Mouse (Mus musculus) hindbrain, embryonic 16.5 days (tissue): Measurements from ENCODE around the gene Ccs. TPM values are rescaled to one million over a fixed set of nuclear protein-coding genes. Genes with fewer than 3 reads are reported as not detected.
"Not testable (repeated sequence)": the region's sequence is repeated elsewhere in the genome, so short reads cannot be mapped to it uniquely, and the experiment has no call there.

Experiments
- ATAC-seq: fragments of 200-750 bp; cut with Nextera tagmentation; 2 replicates; pipeline ENCODE4 v1.8.0; 2017; ENCODE audit warnings: moderate TSS enrichment, moderate library complexity
- H3K27ac ChIP-seq: fragments of 300-500 bp; sonication (generic); 2 replicates; pipeline ENCODE4 v1.5.1; 2014; ENCODE audit warnings: low read depth, mild to moderate bottlenecking, control low read depth, low read length, moderate library complexity
- H3K27me3 ChIP-seq: fragments of 300-500 bp; sonication (generic); replicated peaks from 2 replicates; pipeline ENCODE4 v1.6.1; 2014; ENCODE audit warnings: low read length; ENCODE audit not compliant: control insufficient read depth, insufficient read depth
- H3K36me3 ChIP-seq: fragments of 300-500 bp; sonication (generic); 2 replicates; pipeline ENCODE4 v1.6.1; 2014; ENCODE audit warnings: mild to moderate bottlenecking, low read length, moderate library complexity, mixed read lengths; ENCODE audit not compliant: control insufficient read depth, insufficient read depth
- H3K4me1 ChIP-seq: fragments of 300-500 bp; sonication (generic); 2 replicates; pipeline ENCODE4 v1.6.1; 2014; ENCODE audit warnings: low read depth, low read length; ENCODE audit not compliant: control insufficient read depth, insufficient read depth
- H3K4me2 ChIP-seq: fragments of 300-500 bp; sonication (generic); 2 replicates; pipeline ENCODE4 v1.6.1; 2014; ENCODE audit warnings: mild to moderate bottlenecking, low read length, control low read depth, moderate library complexity
- H3K4me3 ChIP-seq: fragments of 300-500 bp; sonication (generic); 2 replicates; pipeline ENCODE4 v1.5.1; 2014; ENCODE audit warnings: mild to moderate bottlenecking, low read length, control low read depth, moderate library complexity
- H3K9ac ChIP-seq: fragments of 300-500 bp; sonication (generic); 2 replicates; pipeline ENCODE4 v1.6.1; 2014; ENCODE audit warnings: low read depth, mild to moderate bottlenecking, control low read depth, low read length, moderate library complexity
- H3K9me3 ChIP-seq: fragments of 300-500 bp; sonication (generic); 2 replicates; pipeline ENCODE4 v1.6.1; 2014; ENCODE audit warnings: mild to moderate bottlenecking, low read length, moderate library complexity; ENCODE audit not compliant: control insufficient read depth
- WGBS: fragments of 180-500 bp; shearing (Covaris S2); extraction: QIAGEN DNeasy Blood & Tissue Kit; methylation state at CpG from one replicate; pipeline ENCODE4 v1.1.7; 2014; 5-methylcytosine and 5-hydroxymethylcytosine counted together
- polyA plus RNA-seq: library from polyadenylated mRNA; unstranded; fragments of >200 nt; fragmentation: Nextera tagmentation; extraction: Ambion mirVana; gene quantifications from 2 replicates; pipeline ENCODE4 v1.2.1, GENCODE M21; 2015

Ccs gene
- polyA plus RNA-seq: 38.4 and 43.0 TPM in 2 replicates

GRCm38 (mm10) chr19:4839149-4839548 is at the start of gene Ccs, which contains the start of gene Ccdc87:
Gene Ccs (minus strand): TSS chr19:4839332.
Gene Ccdc87 (plus strand): TSS chr19:4839366.
- no peaks in the 10 kb centered on the region for H3K36me3 ChIP-seq
- ATAC-seq: peak; percentile 99
- H3K9me3 ChIP-seq: no peaks in the 10 kb centered on the region
- H3K4me2 ChIP-seq: peak within 1 kb of the TSS; percentile 99
- WGBS: 0% methylated on average over 25 of the region's 25 CpGs
- peak within 1 kb of the TSS; percentile 69 for H3K4me3 ChIP-seq
- peaks cover 19% of the 10 kb centered on the region for H3K27me3 ChIP-seq
- H3K4me1 ChIP-seq: peaks cover 14% of the 10 kb centered on the region
- H3K27ac ChIP-seq: 0 out of 2 replicates have a peak within 1 kb of the TSS, but pooled peaks have one; percentile 24
- peak within 1 kb of the TSS; percentile 68 for H3K9ac ChIP-seq

DNA sequence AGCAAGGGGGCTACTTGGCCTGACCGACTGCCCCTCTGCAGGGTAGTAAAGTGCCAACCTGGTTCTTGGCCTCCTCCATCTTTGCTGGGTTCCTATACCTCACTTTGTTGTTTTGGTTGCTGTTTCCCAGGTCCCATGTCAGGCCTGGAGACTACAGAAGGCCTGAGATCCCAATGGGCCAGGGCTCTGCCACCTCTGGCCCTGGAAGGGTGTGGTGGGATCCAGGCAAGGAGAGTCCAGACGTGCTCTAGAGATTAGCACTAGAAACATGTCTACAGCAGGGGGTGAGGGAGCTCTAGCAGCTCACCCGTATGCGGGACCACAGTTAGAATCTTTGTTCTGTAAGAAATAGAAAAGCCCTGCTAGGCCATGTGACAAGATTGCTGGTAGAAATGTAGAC is 44.8 kb upstream of the Ccs start:
- ATAC-seq: no peak
- H3K9me3 ChIP-seq: no peaks in the 10 kb centered on the region
- H3K4me2 ChIP-seq: no peak overlapping the region
- no peak overlapping the region for H3K4me3 ChIP-seq
- H3K27me3 ChIP-seq: no peaks in the 10 kb centered on the region
- H3K36me3 ChIP-seq: no peaks in the 10 kb centered on the region
- WGBS: 81% methylated on average over 4 of the region's 4 CpGs
- H3K4me1 ChIP-seq: peaks cover 7% of the 10 kb centered on the region
- H3K27ac ChIP-seq: no peak overlapping the region
- no peak overlapping the region for H3K9ac ChIP-seq

GRCm38 (mm10) chr19:4879324-4879703 is 40.2 kb upstream of the Ccs start:
- 65% methylated on average over 10 of the region's 10 CpGs for WGBS
- no peaks in the 10 kb centered on the region for H3K9me3 ChIP-seq
- no peaks in the 10 kb centered on the region; the same call in 1 of the 2 replicates for H3K27me3 ChIP-seq
- H3K36me3 ChIP-seq: no peaks in the 10 kb centered on the region
- peak overlapping the region; percentile 96 for H3K4me3 ChIP-seq
- H3K4me1 ChIP-seq: peaks cover 15% of the 10 kb centered on the region
- peak overlapping the region; percentile 88 for H3K4me2 ChIP-seq
- H3K9ac ChIP-seq: peak overlapping the region; percentile 95
- ATAC-seq: no peak
- H3K27ac ChIP-seq: no peak overlapping the region

DNA sequence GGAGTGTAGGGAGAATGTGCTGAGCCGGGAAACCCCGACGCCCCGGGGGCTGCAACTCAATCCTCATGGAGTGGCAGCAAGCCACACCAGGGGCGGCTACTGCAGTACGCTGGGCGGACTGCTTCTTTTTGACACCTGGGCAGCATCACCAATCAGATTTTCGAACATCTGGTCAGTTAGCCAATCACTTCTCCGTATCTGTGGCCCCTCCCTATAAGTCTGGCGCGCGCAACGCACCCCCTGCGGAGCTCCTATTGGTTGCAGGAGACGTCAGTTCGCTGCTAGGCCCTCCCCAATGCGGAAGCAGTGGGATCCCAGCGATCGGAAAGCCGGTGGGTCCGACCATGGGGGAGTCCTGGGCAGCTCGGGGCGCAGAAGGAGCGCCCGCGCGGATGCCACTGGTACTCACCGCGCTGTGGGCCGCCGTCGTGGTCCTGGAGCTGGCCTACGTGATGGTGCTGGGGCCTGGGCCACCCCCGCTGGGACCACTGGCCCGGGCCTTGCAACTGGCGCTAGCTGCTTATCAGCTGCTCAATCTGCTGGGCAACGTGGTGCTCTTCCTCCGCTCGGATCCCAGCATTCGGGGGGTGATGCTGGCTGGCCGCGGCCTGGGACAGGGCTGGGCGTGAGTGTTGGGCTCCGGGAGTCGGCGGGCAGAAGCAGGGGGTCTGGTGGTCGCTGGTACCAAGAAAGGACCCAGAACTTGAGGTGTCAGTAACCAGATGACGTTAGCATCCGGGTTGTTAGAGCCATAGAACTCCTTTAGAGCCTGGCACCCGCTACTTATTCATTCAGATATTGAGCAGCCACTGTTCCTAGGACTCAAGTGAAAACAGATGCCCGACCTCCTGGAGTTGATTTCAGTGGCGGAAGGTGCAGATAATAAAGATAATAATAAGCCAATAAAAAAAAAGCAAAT is 39.5 kb upstream of the Ccs start, which contains the start of gene Zdhhc24:
Gene Zdhhc24 (plus strand): TSS at position 264 of the 919 bp plus-strand sequence.
- peak within 1 kb of the TSS; percentile 77 for H3K27ac ChIP-seq
- ATAC-seq: peak; percentile 98
- WGBS: 1% methylated on average over 47 of the region's 52 CpGs

DNA sequence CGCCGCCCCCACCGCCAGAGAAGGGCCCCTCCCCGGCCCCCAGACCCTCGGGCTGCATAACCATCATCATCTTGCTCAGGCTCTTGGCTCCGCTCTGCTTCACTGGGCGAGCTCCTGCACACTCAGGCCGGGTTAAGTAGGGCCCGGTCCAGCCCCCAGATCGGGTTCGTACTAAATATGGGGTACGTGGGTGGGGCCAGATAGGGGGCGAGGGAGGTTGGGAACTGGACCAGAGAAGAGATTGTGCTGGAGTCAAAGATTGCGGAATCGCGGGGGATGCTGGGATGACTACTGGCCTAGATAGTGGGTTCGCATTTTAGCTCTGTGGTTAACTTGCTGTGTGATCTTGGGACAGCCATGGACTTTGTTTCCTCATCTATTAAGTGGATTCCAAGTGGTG is 38.7 kb upstream of the Ccs start, which contains the start of gene Actn3:
Gene Actn3 (minus strand): TSS at position 125 of the 400 bp plus-strand sequence.
- Histone ChIP-seq H3K9ac (peak within 1 kb of the TSS; percentile 95), H3K4me2 (peak within 1 kb of the TSS; percentile 88), H3K4me1 (peaks cover 15% of the 10 kb centered on the region), H3K9me3 (no peaks in the 10 kb centered on the region), H3K4me3 (peak within 1 kb of the TSS; percentile 96), H3K27me3 (no peaks in the 10 kb centered on the region; the same call in 1 of the 2 replicates), H3K36me3 (no peaks in the 10 kb centered on the region), H3K27ac (peak within 1 kb of the TSS; percentile 77)
- no peak for ATAC-seq
- 5% methylated on average over 17 of the region's 17 CpGs for WGBS

More for the DNA sequence above, 39.5 kb upstream of the Ccs start, which contains the start of gene Zdhhc24:
- H3K9me3 ChIP-seq: no peaks in the 10 kb centered on the region
- peak within 1 kb of the TSS; percentile 95 for H3K9ac ChIP-seq
- H3K27me3 ChIP-seq: no peaks in the 10 kb centered on the region; the same call in 1 of the 2 replicates
- peak within 1 kb of the TSS; percentile 88 for H3K4me2 ChIP-seq
- H3K36me3 ChIP-seq: no peaks in the 10 kb centered on the region
- peaks cover 15% of the 10 kb centered on the region for H3K4me1 ChIP-seq
- peak within 1 kb of the TSS; percentile 96 for H3K4me3 ChIP-seq

DNA sequence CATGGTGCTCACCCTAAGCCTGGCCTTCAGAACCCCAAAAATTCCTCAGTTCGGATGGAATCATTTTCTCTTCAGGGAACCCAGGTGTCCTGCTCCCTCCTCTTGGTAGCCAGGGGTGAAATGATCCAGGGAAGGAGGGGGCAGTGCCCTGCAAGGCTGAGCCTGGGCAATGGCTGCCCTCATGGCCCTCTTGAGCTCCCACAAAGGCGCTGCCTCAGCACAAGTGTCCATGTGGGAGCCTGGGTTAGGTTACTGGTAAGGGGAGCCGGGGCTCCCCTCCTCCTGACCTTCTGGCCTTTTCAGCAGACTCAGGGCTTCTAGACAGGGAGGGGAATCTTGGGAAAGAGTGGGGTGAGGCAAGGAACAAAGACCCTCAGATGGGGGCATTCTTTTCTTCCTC is 37.6 kb upstream of the Ccs start:
- H3K27me3 ChIP-seq: no peaks in the 10 kb centered on the region; the same call in 1 of the 2 replicates
- H3K9me3 ChIP-seq: no peaks in the 10 kb centered on the region
- 61% methylated on average over 3 of the region's 3 CpGs for WGBS
- H3K36me3 ChIP-seq: no peaks in the 10 kb centered on the region
- no peak for ATAC-seq
- no peak overlapping the region for H3K4me2 ChIP-seq
- no peak overlapping the region for H3K4me3 ChIP-seq
- H3K4me1 ChIP-seq: peaks cover 15% of the 10 kb centered on the region
- H3K27ac ChIP-seq: no peak overlapping the region
- no peak overlapping the region for H3K9ac ChIP-seq

- no peak for ATAC-seq
Observed at GRCm38 (mm10) chr19:4876241-4876640, 37.1 kb upstream of the Ccs start.

DNA sequence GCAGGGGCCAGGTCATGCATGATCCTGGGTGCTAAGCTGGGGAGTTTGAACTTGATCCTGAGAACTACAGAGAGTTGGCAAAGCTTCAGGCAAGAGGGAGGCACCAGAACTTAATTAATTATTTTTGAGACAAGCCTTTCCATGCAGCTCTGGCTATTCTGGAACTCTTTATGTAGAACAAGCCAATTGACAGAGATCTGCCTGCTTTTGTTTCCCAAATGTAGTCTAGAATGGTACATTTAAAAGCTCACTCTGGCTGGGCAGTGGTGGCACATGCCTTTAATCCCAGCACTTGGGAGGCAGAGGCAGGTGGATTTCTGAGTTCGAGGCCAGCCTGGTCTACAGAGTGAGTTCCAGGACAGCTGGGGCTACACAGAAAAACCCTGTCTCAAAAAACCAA is 35.5 kb upstream of the Ccs start:
- 89% methylated on average over 1 of the region's 1 CpGs for WGBS
- not testable (repeated sequence) for H3K4me3 ChIP-seq, H3K27me3 ChIP-seq, H3K36me3 ChIP-seq, H3K27ac ChIP-seq, H3K9me3 ChIP-seq, H3K9ac ChIP-seq, ATAC-seq, H3K4me2 ChIP-seq
- peaks cover 13% of the 10 kb centered on the region for H3K4me1 ChIP-seq

More at GRCm38 (mm10) chr19:4876241-4876640, 37.1 kb upstream of the Ccs start:
- Histone ChIP-seq H3K4me3 (no peak overlapping the region), H3K36me3 (no peaks in the 10 kb centered on the region), H3K4me1 (peaks cover 15% of the 10 kb centered on the region), H3K9me3 (no peaks in the 10 kb centered on the region), H3K4me2 (no peak overlapping the region), H3K9ac (no peak overlapping the region), H3K27ac (no peak overlapping the region), H3K27me3 (no peaks in the 10 kb centered on the region; the same call in 1 of the 2 replicates)
- 67% methylated on average over 3 of the region's 4 CpGs for WGBS

- Histone ChIP-seq H3K9ac (peak overlapping the region; percentile 24; the same call in 1 of the 2 replicates), H3K27ac (no peak overlapping the region), H3K4me1 (no peaks in the 10 kb centered on the region), H3K27me3 (no peaks in the 10 kb centered on the region), H3K4me2 (no peak overlapping the region), H3K4me3 (no peak overlapping the region), H3K9me3 (no peaks in the 10 kb centered on the region), H3K36me3 (0 out of 2 replicates have a peak, but pooled peaks cover 6% of the 10 kb centered on the region)
- WGBS: 6% methylated on average over 17 of the region's 17 CpGs
- ATAC-seq: no peak
Observed at GRCm38 (mm10) chr19:4865147-4865546, 26.0 kb upstream of the Ccs start.
